Mouse (Mus musculus) forebrain, embryonic 11.5 days (tissue): Measurements from ENCODE around the gene Tomm34. TPM values are rescaled to one million over a fixed set of nuclear protein-coding genes. Genes with fewer than 3 reads are reported as not detected.

Source experiments
- ATAC-seq: fragments of 200-750 bp; cut with Nextera tagmentation; replicated peaks from 2 replicates; pipeline ENCODE4 v1.8.0; 2017; ENCODE audit warnings: moderate TSS enrichment; ENCODE audit not compliant: low FRiP score
- DNase-seq: peaks from one replicate; pipeline ENCODE4 v3.0.0-alpha.2; 2017; ENCODE audit warnings: low spot score
- H3K27ac ChIP-seq: fragments of 300-500 bp; sonication (generic); 2 replicates; pipeline ENCODE4 v1.5.1; 2014; ENCODE audit warnings: low read depth, low read length
- H3K27me3 ChIP-seq: fragments of 300-500 bp; sonication (generic); 2 replicates; pipeline ENCODE4 v1.6.1; 2014; ENCODE audit warnings: mild to moderate bottlenecking, low read length, mixed read lengths; ENCODE audit not compliant: control insufficient read depth, insufficient read depth
- H3K36me3 ChIP-seq: fragments of 300-500 bp; sonication (generic); 2 replicates; pipeline ENCODE4 v1.6.1; 2014; ENCODE audit warnings: mild to moderate bottlenecking, low read length, moderate library complexity, mixed read lengths; ENCODE audit not compliant: control insufficient read depth, insufficient read depth
- H3K4me1 ChIP-seq: fragments of 300-500 bp; sonication (generic); replicated peaks from 2 replicates; pipeline ENCODE4 v1.6.1; 2014; ENCODE audit warnings: low read length, mixed read lengths; ENCODE audit not compliant: control insufficient read depth, insufficient read depth
- H3K4me2 ChIP-seq: fragments of 300-500 bp; sonication (generic); 2 replicates; pipeline ENCODE4 v1.6.1; 2014; ENCODE audit warnings: low read depth, mild to moderate bottlenecking, low read length, moderate library complexity, mixed read lengths; ENCODE audit not compliant: severe bottlenecking
- H3K4me3 ChIP-seq: fragments of 300-500 bp; sonication (generic); 2 replicates; pipeline ENCODE4 v1.5.1; 2014; ENCODE audit warnings: low read depth, low read length
- H3K9ac ChIP-seq: fragments of 300-500 bp; sonication (generic); 2 replicates; pipeline ENCODE4 v1.6.1; 2014; ENCODE audit warnings: low read length
- H3K9me3 ChIP-seq: fragments of 300-500 bp; sonication (generic); 2 replicates; pipeline ENCODE4 v1.6.1; 2016; ENCODE audit warnings: low read length, mixed read lengths; ENCODE audit not compliant: control insufficient read depth
- WGBS: fragments of 180-500 bp; shearing (Covaris S2); extraction: QIAGEN DNeasy Blood & Tissue Kit; methylation state at CpG from one replicate; pipeline ENCODE4 v1.1.7; 2014; 5-methylcytosine and 5-hydroxymethylcytosine counted together
- polyA plus RNA-seq: library from polyadenylated mRNA; unstranded; fragments of >200 nt; fragmentation: Nextera tagmentation; extraction: Ambion mirVana; gene quantifications from 2 replicates; pipeline ENCODE4 v1.2.1, GENCODE M21; 2014

Tomm34 gene
- polyA plus RNA-seq, 1 experiment from 2014 or later, result 52.7 TPM

DNA sequence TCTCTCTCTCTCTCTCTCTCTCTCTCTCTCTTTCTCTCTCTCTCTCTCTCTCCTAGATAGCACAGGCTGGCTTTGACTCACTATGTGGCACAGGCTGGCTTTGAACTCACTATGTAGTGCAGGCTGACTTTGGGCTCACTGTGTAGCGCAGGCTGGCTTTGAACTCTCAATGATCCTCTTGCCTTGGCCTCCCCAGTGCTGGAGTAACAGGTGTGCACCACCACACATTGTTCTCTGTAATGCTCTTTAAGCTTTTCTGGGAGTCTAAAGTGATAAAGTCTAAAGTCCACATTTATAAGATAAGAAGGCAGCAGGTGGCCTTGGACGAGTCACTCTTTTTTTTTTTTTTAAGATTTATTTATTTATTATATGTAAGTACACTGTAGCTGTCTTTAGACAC lies 29.4 kb downstream of the Tomm34 start:
- Histone ChIP-seq H3K4me1 (no peaks in the 10 kb centered on the region), H3K9ac (no peak overlapping the region), H3K27me3 (no peaks in the 10 kb centered on the region), H3K4me2 (no peak overlapping the region), H3K27ac (no peak overlapping the region), H3K9me3 (no peaks in the 10 kb centered on the region), H3K36me3 (no peaks in the 10 kb centered on the region), H3K4me3 (no peak overlapping the region)
- 89% methylated on average over 2 of the region's 2 CpGs for WGBS
- no peak for DNase-seq
- ATAC-seq, result no peak

DNA sequence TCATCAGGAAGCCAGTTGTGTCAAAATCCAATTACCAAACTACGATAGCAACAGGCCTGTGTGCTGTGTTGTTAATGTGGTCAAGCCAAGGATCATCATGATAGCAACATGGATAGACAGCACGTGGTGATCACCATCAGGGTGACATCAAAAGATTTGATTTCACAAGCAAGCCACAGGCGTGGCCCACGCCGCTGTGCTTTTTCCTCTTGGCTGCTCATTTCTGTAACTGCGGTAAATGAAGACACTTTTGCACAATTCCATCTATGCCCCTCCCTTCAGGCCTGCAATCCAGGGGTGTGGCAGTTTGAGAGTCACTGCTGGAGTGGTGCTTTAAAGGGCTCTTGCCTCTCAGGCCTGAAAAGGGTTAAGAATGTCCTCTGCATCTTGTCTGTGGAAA lies 30.0 kb downstream of the Tomm34 start:
- 87% methylated on average over 6 of the region's 6 CpGs for WGBS

DNA sequence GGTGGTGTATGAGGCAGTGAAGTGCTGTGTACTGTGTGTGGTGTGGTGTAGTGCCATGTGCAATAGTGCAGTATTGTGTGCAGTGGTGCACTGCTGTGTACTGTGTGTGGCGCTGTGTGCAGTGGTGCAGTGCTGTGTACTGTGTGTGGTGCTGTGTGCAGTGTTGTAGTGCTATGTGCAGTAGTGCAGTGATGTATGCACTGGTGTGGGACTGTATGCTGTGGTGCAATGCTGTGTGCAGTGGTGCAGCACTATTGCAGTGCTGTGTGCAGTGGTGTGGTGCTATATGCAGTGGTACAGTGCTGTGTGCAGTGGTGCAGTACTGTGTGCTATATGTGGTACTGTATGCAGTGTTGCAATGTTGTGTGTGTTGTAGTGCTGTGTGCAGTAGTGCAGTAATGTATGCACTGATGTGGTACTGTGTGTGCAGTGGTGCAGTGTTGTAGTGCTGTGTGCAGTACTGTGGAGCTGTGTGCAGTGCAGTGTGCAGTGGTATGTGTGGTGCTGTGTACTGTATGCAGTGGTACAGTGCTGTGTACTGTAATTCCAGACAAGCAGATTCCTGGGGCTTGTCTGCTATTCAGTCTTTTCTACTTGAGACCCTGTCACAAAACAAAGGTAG lies 32.5 kb downstream of the Tomm34 start:
- no peak for DNase-seq
- WGBS, result 95% methylated on average over 1 of the region's 1 CpGs
- H3K9ac ChIP-seq, result no peak overlapping the region
- H3K4me1 ChIP-seq, result no peaks in the 10 kb centered on the region
- H3K4me3 ChIP-seq, result no peak overlapping the region
- no peaks in the 10 kb centered on the region for H3K9me3 ChIP-seq
- no peaks in the 10 kb centered on the region for H3K27me3 ChIP-seq
- no peak for ATAC-seq
- H3K36me3 ChIP-seq, result no peaks in the 10 kb centered on the region
- no peak overlapping the region for H3K27ac ChIP-seq
- no peak overlapping the region for H3K4me2 ChIP-seq

More for the DNA sequence above, 30.0 kb downstream of the Tomm34 start:
- Histone ChIP-seq H3K9ac (no peak overlapping the region), H3K27me3 (no peaks in the 10 kb centered on the region), H3K4me3 (no peak overlapping the region), H3K4me2 (no peak overlapping the region), H3K9me3 (no peaks in the 10 kb centered on the region), H3K36me3 (no peaks in the 10 kb centered on the region), H3K27ac (no peak overlapping the region), H3K4me1 (no peaks in the 10 kb centered on the region)
- ATAC-seq (no peak), DNase-seq (no peak)

DNA sequence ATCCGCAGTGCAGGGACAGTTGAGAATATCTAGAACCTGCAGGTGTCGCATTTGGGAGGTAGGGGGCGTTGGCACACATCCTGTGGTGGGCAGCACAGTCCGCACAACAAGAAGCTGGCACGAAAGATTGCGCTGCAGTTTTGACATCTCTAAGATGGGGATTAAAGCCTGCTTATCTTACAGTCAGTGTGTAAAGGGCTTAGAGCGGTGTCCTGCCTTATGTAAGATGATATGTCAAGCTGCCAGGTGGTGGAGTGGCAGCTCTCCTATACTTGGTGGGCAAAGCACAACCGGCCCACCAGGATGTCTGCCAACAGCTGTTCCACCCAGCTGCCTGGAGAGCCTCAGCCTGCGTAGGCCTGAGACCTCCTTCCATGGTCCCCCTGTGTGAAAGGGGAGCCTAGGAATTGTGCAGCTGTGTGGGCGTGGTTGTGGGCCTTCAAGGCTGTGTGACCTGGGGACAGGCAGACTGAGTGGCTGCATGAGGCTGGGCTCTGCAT lies 34.4 kb downstream of the Tomm34 start:
- no peak overlapping the region for H3K9ac ChIP-seq
- no peaks in the 10 kb centered on the region for H3K27me3 ChIP-seq
- no peak for ATAC-seq
- H3K4me2 ChIP-seq, result no peak overlapping the region
- 60% methylated on average over 10 of the region's 10 CpGs for WGBS
- no peak overlapping the region for H3K4me3 ChIP-seq
- H3K9me3 ChIP-seq, result no peaks in the 10 kb centered on the region; the same call in 1 of the 2 replicates
- no peaks in the 10 kb centered on the region for H3K36me3 ChIP-seq
- H3K27ac ChIP-seq, result no peak overlapping the region
- no peak for DNase-seq
- no peaks in the 10 kb centered on the region for H3K4me1 ChIP-seq

DNA sequence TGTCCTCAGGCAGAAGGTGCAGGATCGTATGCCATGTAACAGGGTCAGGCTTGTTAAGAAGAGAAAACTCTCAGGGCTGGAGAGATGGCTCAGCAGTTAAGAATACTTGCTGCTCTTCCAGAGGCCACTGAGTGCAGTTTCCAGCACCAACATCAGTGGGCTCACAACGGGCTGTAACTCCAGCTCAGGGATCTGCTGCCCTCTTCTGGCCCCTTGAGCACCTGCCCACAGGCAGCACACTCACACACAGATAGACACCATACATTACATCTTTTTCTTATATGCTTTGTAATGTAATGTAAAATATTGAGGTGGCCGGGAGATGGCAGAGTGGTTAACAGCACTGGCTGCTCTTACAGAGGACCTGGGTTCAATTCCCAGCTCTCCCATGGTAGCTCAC lies 38.0 kb downstream of the Tomm34 start:
- H3K9me3 ChIP-seq, result no peaks in the 10 kb centered on the region; the same call in 1 of the 2 replicates
- H3K27ac ChIP-seq, result no peak overlapping the region
- H3K4me1 ChIP-seq, result no peaks in the 10 kb centered on the region
- no peak overlapping the region for H3K4me2 ChIP-seq
- H3K4me3 ChIP-seq, result no peak overlapping the region
- ATAC-seq (no peak), DNase-seq (no peak)
- WGBS, result 81% methylated on average over 3 of the region's 3 CpGs
- no peaks in the 10 kb centered on the region for H3K27me3 ChIP-seq
- no peak overlapping the region for H3K9ac ChIP-seq
- no peaks in the 10 kb centered on the region for H3K36me3 ChIP-seq

DNA sequence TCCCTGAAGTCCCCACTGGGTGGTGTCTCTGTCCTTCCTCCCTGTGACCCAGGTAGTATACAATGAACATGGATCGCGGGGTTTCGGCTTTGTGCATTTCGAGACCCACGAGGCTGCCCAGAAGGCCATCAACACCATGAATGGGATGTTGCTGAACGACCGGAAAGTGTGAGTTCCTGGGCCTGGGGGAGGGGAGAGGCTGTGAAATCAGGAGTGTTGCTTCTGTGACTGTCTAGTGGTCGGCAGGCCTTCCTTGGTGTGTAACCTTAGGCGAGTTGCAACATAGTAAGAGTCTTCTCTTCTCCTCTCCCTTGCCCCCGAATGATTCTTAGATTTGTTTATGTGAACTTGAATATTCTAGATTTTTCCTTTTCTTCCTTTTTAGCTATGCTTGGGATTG lies 39.8 kb downstream of the Tomm34 start:
- Histone ChIP-seq H3K4me1 (no peaks in the 10 kb centered on the region), H3K4me3 (no peak overlapping the region), H3K27ac (no peak overlapping the region), H3K36me3 (no peaks in the 10 kb centered on the region), H3K9ac (no peak overlapping the region), H3K4me2 (no peak overlapping the region), H3K27me3 (no peaks in the 10 kb centered on the region), H3K9me3 (no peaks in the 10 kb centered on the region; the same call in 1 of the 2 replicates)
- no peak for DNase-seq
- no peak for ATAC-seq
- 84% methylated on average over 10 of the region's 10 CpGs for WGBS

DNA sequence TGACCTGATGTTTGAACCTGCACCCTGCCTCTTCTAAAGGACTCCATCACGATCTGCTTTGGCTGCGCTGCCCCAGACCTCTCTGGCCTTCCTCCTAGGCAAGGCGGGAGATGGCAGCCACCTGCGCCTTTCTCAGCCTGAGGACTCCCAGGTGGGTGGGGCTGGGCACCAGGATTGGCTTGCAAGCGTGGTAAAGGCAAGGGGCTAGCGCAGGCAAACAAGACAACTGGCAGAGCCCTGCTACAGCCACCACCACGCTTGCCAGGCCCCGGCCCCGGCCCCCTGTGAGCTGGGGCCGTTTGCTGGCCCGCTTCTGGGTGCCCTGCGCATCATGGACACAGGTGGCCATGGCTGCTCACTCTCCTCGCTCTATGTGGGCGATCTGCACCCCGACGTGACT lies 45.8 kb downstream of the Tomm34 start, which contains the start of gene Pabpc1l:
Gene Pabpc1l, plus strand, starts transcription at position 301 of the 400 bp plus-strand sequence.
- no peak within 1 kb of the TSS for H3K4me3 ChIP-seq
- no peaks in the 10 kb centered on the region for H3K4me1 ChIP-seq
- H3K4me2 ChIP-seq, result no peak within 1 kb of the TSS
- ATAC-seq (no peak), DNase-seq (no peak)
- no peaks in the 10 kb centered on the region for H3K27me3 ChIP-seq
- WGBS, result 82% methylated on average over 16 of the region's 16 CpGs
- no peaks in the 10 kb centered on the region for H3K36me3 ChIP-seq
- H3K9me3 ChIP-seq, result no peaks in the 10 kb centered on the region
- H3K9ac ChIP-seq, result no peak within 1 kb of the TSS
- H3K27ac ChIP-seq, result no peak within 1 kb of the TSS

DNA sequence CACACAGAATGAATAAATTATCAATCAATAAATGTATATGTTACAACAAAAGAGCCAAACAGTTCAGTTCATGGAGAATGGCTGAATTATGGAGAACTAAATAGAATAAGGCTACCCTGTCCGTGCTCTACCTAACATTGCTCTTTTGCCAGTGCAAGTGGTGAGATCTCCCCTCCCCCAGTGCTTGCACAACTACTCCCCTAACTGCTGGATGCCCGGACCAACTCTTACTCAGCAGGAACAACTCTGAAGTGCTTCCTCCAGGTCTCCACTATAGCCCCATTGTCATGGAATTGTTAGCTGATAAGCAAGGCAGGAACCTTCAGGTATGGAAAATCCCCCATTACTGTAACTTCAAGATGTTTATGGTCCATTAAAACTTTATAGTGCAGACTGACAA lies 48.9 kb downstream of the Tomm34 start:
- no peak for ATAC-seq
- Histone ChIP-seq H3K36me3 (no peaks in the 10 kb centered on the region; the same call in 1 of the 2 replicates), H3K27me3 (no peaks in the 10 kb centered on the region), H3K4me2 (no peak overlapping the region), H3K27ac (no peak overlapping the region), H3K4me3 (no peak overlapping the region), H3K9ac (no peak overlapping the region), H3K9me3 (no peaks in the 10 kb centered on the region), H3K4me1 (no peaks in the 10 kb centered on the region)
- no peak for DNase-seq
- WGBS, result 61% methylated on average over 2 of the region's 2 CpGs

DNA sequence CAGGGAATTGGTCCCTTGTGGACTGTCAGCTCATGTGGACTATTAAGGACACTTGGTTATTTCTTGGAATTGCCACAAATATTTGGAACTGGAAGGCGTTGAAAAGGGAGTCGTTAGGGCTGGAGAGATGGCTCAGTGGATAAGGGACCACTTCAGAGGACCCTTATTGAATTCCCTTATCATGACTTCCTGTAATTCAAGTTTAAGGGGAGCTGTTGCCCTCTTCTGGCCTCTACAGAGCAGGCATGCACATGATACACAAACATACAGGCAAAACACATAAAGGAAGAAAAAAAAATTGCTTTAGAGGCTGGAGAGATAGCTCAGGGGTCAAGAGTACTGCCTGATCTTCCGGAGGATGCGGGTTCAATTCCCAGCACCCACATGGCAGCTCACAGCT lies 51.0 kb downstream of the Tomm34 start:
- H3K4me3 ChIP-seq, result no peak overlapping the region
- peaks cover 8% of the 10 kb centered on the region; the same call in 1 of the 2 replicates for H3K36me3 ChIP-seq
- no peak overlapping the region for H3K9ac ChIP-seq
- 93% methylated on average over 4 of the region's 4 CpGs for WGBS
- H3K27ac ChIP-seq, result no peak overlapping the region
- no peaks in the 10 kb centered on the region for H3K27me3 ChIP-seq
- no peak for ATAC-seq
- no peak overlapping the region for H3K4me2 ChIP-seq
- H3K9me3 ChIP-seq, result no peaks in the 10 kb centered on the region
- no peak for DNase-seq
- no peaks in the 10 kb centered on the region for H3K4me1 ChIP-seq
